In the genomic region with DNA sequence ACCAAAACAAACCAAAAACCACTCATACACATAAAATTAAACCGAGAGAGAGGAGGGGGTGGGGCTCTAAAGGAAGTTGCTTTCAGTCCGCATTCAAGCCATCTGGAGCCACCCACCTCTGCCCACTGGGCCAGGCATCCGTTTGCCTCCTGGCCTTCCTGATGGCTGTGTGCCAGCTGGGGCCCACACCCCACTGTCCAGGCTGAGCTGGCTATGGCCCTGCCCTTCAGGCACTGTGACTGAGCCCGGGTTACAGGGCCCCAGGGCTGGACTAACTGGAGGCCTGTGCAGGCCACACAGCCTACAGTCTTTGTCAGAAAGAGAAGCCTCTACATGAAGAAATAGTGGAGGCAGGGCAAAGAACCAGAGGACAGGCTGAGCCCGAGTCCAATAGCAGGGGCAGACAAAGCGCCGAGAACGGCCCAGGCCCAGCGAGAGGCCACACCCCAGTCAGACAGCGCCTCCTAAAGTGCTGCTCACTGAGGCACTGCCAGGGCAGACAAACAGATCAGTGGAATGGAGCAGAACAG, we compare ENCODE assay signal across 9 mouse cellular contexts. TPM values are rescaled to one million over a fixed set of nuclear protein-coding genes. Genes with fewer than 3 reads are reported as not detected.
DNase-seq lines count a peak whose midpoint lies in the region; ATAC-seq lines count a peak whose summit lies in the region.
"Had no signal": no experiment of that assay in that cellular context is flagged by ENCODE, and none has a peak within 500 bp of the region (broad histone marks: within the 10 kb centered on the region; RNA-seq: fewer than 3 reads in every experiment).

No protein-coding gene starts in this region.

- H3K4me2 ChIP-seq in intestine, embryonic 16.5 days (ENCODE audit: low read depth, low read length), result no peak overlapping the region; the same call in 1 of the 2 replicates
- no peak overlapping the region; the same call in 1 of the 2 replicates for H3K4me2 ChIP-seq in lung, embryonic 15.5 days
- H3K4me2 ChIP-seq in neural tube, embryonic 15.5 days, result no peak overlapping the region

- peaks cover 86% of the 10 kb centered on the region for H3K4me1 ChIP-seq in erythroblast, embryonic 14.5 days (ENCODE audit: control insufficient read depth)
- peaks cover 42% of the 10 kb centered on the region for H3K4me1 ChIP-seq in intestine, embryonic 16.5 days (ENCODE audit: control insufficient read depth, insufficient read depth, low read length)
- H3K4me1 ChIP-seq in lung, embryonic 15.5 days, result peaks cover 48% of the 10 kb centered on the region
- peaks cover 20% of the 10 kb centered on the region for H3K4me1 ChIP-seq in neural tube, embryonic 15.5 days

- H3K4me3 ChIP-seq in erythroblast, embryonic 14.5 days (replicated peaks), result peak overlapping the region; percentile 35
- no peak overlapping the region for H3K4me3 ChIP-seq in intestine, embryonic 16.5 days (ENCODE audit: low read length)
- H3K4me3 ChIP-seq in lung, embryonic 15.5 days, result no peak overlapping the region
- H3K4me3 ChIP-seq in neural tube, embryonic 15.5 days (replicated peaks), result no peak overlapping the region
- H3K4me3 ChIP-seq: left cerebral cortex, adult 2 months had no signal

- H3K27me3 ChIP-seq in erythroblast, embryonic 14.5 days (ENCODE audit: control insufficient read depth), result no peaks in the 10 kb centered on the region
- H3K27me3 ChIP-seq in intestine, embryonic 16.5 days (replicated peaks; ENCODE audit: control insufficient read depth, insufficient read depth, low read length), result no peaks in the 10 kb centered on the region
- H3K27me3 ChIP-seq in lung, embryonic 15.5 days, result no peaks in the 10 kb centered on the region
- no peaks in the 10 kb centered on the region for H3K27me3 ChIP-seq in neural tube, embryonic 15.5 days (replicated peaks)

- H3K9ac ChIP-seq in intestine, embryonic 16.5 days (ENCODE audit: low read depth, low read length), result peak overlapping the region; percentile 51
- H3K9ac ChIP-seq in lung, embryonic 15.5 days, result no peak overlapping the region; the same call in 1 of the 2 replicates
- no peak overlapping the region for H3K9ac ChIP-seq in neural tube, embryonic 15.5 days (replicated peaks)

- 46% methylated on average over 10 of the region's 10 CpGs for WGBS in intestine, embryonic 16.5 days
- WGBS in lung, embryonic 15.5 days, result 39% methylated on average over 10 of the region's 10 CpGs
- WGBS in neural tube, embryonic 15.5 days, result 46% methylated on average over 10 of the region's 10 CpGs

- H3K27ac ChIP-seq in intestine, embryonic 16.5 days (ENCODE audit: low read length), result peak overlapping the region; percentile 79
- H3K27ac ChIP-seq in lung, embryonic 15.5 days, result peak overlapping the region; percentile 82
- peak overlapping the region; percentile 48; the same call in 1 of the 2 replicates for H3K27ac ChIP-seq in neural tube, embryonic 15.5 days (replicated peaks)
- H3K27ac ChIP-seq: left cerebral cortex, adult 2 months had no signal

- ATAC-seq in intestine, embryonic 16.5 days, result peak; percentile 80
- peak; percentile 45 for ATAC-seq in lung, embryonic 15.5 days (ENCODE audit: borderline replicate concordance, extremely low read depth, low FRiP score, low TSS enrichment)
- ATAC-seq in neural tube, embryonic 15.5 days (ENCODE audit: low FRiP score), result 0 out of 2 replicates have a peak, but pooled peaks have one; percentile 30

- H3K9me3 ChIP-seq in erythroblast, embryonic 14.5 days (ENCODE audit: control insufficient read depth, low read length), result no peaks in the 10 kb centered on the region
- H3K9me3 ChIP-seq in intestine, embryonic 16.5 days (ENCODE audit: control insufficient read depth, low read length), result no peaks in the 10 kb centered on the region
- H3K9me3 ChIP-seq in lung, embryonic 15.5 days, result no peaks in the 10 kb centered on the region
- H3K9me3 ChIP-seq in neural tube, embryonic 15.5 days (replicated peaks), result no peaks in the 10 kb centered on the region

- peak; percentile 50 for DNase-seq in ovary, postnatal 36 days (ENCODE audit: low spot score)
- no peak for DNase-seq in ovary, postnatal 10 days (ENCODE audit: low spot score)
- no peak for DNase-seq in right cerebral cortex, postnatal 36 days (ENCODE audit: low spot score in 2 of 2)
- DNase-seq in cerebellum, adult 9-10 months, result no peak

- peaks cover 86% of the 10 kb centered on the region for H3K36me3 ChIP-seq in erythroblast, embryonic 14.5 days (ENCODE audit: control insufficient read depth)
- H3K36me3 ChIP-seq in intestine, embryonic 16.5 days (ENCODE audit: control insufficient read depth, insufficient read depth, low read length), result no peaks in the 10 kb centered on the region
- H3K36me3 ChIP-seq in lung, embryonic 15.5 days, result no peaks in the 10 kb centered on the region
- peaks cover 6% of the 10 kb centered on the region for H3K36me3 ChIP-seq in neural tube, embryonic 15.5 days

RNA-seq across cellular contexts. Expression of gene Capn5, which starts 13.0 kb away (rescaled TPM):
- 6.8 and 7.1 TPM in 2 replicates for polyA plus RNA-seq in erythroblast, embryonic 14.5 days (2012)
- polyA plus RNA-seq in intestine, embryonic 16.5 days (2015; fragmentation: Nextera tagmentation; extraction: Ambion mirVana), result 10.2 and 10.9 TPM in 2 replicates
- polyA plus RNA-seq in lung, embryonic 15.5 days (2015; fragmentation: Nextera tagmentation; extraction: Ambion mirVana), result 7.5 and 8.8 TPM in 2 replicates
- polyA plus RNA-seq in neural tube, embryonic 15.5 days (2015; fragmentation: Nextera tagmentation; extraction: Ambion mirVana), result 23.6 and 29.4 TPM in 2 replicates

RNA-seq across cellular contexts. Expression of gene Omp, which starts 19.8 kb away (rescaled TPM):
- polyA plus RNA-seq in erythroblast, embryonic 14.5 days (2012), result 0.37 and 0.42 TPM in 2 replicates
- polyA plus RNA-seq in intestine, embryonic 16.5 days (2015; fragmentation: Nextera tagmentation; extraction: Ambion mirVana), result 0.37 TPM in 2 replicates
- 0.19 and 0.20 TPM in 2 replicates for polyA plus RNA-seq in lung, embryonic 15.5 days (2015; fragmentation: Nextera tagmentation; extraction: Ambion mirVana)
- 0.81 and 0.91 TPM in 2 replicates for polyA plus RNA-seq in neural tube, embryonic 15.5 days (2015; fragmentation: Nextera tagmentation; extraction: Ambion mirVana)

RNA-seq across cellular contexts. Expression of gene B3gnt6, which starts 34.2 kb away (rescaled TPM):
- polyA plus RNA-seq in erythroblast, embryonic 14.5 days (2012), result 0.02 TPM in 1 of 2 replicates, not detected in the other
- polyA plus RNA-seq in intestine, embryonic 16.5 days (2015; fragmentation: Nextera tagmentation; extraction: Ambion mirVana), result 0.15 TPM in 1 of 2 replicates, not detected in the other
- polyA plus RNA-seq in lung, embryonic 15.5 days (2015; fragmentation: Nextera tagmentation; extraction: Ambion mirVana), result 0.15 and 0.21 TPM in 2 replicates
- 0.49 and 0.77 TPM in 2 replicates for polyA plus RNA-seq in neural tube, embryonic 15.5 days (2015; fragmentation: Nextera tagmentation; extraction: Ambion mirVana)

RNA-seq across cellular contexts. Expression of gene Myo7a, which starts 45.7 kb away (rescaled TPM):
- polyA plus RNA-seq in erythroblast, embryonic 14.5 days (2012), result 0.01 and 0.11 TPM in 2 replicates
- polyA plus RNA-seq in intestine, embryonic 16.5 days (2015; fragmentation: Nextera tagmentation; extraction: Ambion mirVana), result 24.0 and 35.6 TPM in 2 replicates
- 11.6 and 12.9 TPM in 2 replicates for polyA plus RNA-seq in lung, embryonic 15.5 days (2015; fragmentation: Nextera tagmentation; extraction: Ambion mirVana)
- polyA plus RNA-seq in neural tube, embryonic 15.5 days (2015; fragmentation: Nextera tagmentation; extraction: Ambion mirVana), result 14.4 and 16.0 TPM in 2 replicates

Comparison
In these comparisons a context has a peak if more than half of its experiments do, and no peak if none do; other contexts are left out.
1. ATAC-seq: peak in every context shown above with its lines; median percentile 80 in intestine, embryonic 16.5 days; 45 in lung, embryonic 15.5 days; 30 in neural tube, embryonic 15.5 days.